Mouse (Mus musculus) cerebellum, adult 11 months (tissue): ENCODE measurements around the gene Plxnb2.

Experiments
- DNase-seq: peaks from one replicate; pipeline ENCODE4 v3.0.0; 2022

Gene Plxnb2

DNA sequence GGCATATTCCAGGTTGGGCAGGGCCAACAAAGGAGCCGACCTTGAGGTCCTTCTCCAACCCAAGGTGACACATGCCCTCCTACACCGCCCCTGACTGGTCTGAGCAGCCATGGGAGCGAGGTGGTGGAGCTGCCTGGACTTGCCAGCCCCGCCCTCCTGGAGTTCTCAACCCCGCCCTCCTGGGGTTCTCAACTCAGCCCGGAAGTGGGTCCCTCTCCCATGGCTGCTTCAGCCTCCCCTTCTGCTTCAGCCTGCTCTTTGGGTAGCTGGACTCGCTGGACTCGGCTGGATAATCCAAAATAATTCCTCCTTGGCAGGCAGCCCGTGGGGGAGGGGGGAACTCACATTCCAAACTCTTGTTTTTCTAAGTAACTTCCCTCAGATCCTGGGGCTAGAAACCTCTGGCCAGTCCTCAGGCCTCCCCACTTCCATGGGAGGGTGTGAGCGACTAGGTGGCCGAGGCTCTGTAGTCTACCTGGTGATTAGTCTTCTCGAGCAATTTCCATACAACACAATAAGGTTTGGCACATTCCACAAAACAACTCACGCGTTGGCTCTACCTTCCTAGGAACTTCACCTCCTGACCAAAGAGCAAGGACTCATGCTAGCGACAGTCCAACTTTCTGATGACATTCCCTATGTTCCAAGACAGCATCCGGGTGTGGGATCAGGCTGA lies 1.5 kb downstream of the Plxnb2 start:
- DNase-seq = peak; percentile 73

- DNase-seq = peak; percentile 87
These were observed 2.2 kb downstream of the Plxnb2 start for GRCm38 (mm10) chr15:89178260-89178860.

- no peak for DNase-seq
These were observed 2.9 kb downstream of the Plxnb2 start for GRCm38 (mm10) chr15:89177576-89178259.

DNA sequence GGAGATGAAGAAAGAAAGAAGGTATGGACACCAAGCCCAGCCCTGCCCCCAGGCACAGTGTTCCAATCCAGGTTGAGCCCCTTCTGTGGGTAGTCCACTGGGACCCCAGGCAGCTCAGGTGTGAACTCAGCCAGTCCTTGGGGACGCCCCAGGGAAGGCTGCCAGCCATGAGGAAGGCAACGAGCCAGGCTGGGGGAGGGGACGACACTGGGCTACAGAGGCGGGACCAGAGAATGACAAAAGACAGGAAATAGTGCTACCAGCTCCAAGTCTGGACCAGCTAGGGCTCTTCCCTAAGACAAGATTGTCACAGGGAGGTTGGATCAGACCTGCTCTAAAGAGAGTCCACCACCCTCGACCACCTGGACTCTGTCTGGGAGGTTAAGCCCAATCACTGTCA lies 3.5 kb downstream of the Plxnb2 start:
- DNase-seq = peak; percentile 81

GRCm38 (mm10) chr15:89175411-89176155 lies 5.0 kb downstream of the Plxnb2 start:
- DNase-seq = no peak

- peak; percentile 55 for DNase-seq
These were observed 5.7 kb downstream of the Plxnb2 start for GRCm38 (mm10) chr15:89174889-89175339.

GRCm38 (mm10) chr15:89173906-89174214 lies 6.7 kb downstream of the Plxnb2 start:
- peak; percentile 76 for DNase-seq

DNA sequence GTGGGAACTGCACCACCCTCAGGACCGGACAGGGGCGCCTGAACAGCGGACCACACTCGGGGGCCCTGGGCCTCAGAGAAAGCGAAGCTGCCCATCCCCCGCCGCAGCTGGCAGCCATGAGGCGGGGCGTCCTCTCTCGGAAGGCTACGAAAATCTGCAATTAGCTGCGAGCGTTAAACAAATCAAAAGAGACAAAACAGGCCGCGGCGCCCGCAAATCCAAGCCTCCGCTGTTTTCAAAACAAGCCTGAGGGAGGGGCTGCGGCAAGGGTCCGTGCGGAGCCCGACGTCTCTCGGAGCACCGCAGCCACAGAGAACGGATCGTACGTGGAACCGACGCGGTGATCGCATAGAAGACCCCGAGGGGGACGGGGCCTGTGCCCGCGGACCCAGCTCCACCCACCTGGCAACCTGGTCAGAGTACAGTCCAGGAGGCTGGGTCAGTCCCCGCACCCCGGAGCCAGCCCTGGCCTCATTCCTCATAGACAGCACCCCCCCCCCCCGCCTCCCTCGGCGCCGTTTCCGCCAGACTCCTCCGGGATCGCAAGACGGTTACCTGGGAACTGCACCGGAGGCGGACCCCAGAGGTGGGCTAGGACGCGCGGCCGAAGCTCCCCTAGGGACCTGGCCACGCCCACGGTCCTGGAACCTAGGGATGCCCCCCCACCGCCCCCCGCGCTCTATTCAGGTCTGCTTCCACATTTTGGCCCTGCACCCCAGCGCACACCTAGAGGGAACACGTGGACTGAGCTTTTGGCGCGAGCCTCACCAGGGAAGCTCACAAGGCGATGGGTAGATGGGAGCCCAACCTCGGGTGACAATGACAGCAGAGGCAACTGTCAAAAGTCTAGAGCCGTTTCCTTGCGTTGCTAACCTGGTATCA lies 7.3 kb downstream of the Plxnb2 start:
- DNase-seq = peak; percentile 64

DNA sequence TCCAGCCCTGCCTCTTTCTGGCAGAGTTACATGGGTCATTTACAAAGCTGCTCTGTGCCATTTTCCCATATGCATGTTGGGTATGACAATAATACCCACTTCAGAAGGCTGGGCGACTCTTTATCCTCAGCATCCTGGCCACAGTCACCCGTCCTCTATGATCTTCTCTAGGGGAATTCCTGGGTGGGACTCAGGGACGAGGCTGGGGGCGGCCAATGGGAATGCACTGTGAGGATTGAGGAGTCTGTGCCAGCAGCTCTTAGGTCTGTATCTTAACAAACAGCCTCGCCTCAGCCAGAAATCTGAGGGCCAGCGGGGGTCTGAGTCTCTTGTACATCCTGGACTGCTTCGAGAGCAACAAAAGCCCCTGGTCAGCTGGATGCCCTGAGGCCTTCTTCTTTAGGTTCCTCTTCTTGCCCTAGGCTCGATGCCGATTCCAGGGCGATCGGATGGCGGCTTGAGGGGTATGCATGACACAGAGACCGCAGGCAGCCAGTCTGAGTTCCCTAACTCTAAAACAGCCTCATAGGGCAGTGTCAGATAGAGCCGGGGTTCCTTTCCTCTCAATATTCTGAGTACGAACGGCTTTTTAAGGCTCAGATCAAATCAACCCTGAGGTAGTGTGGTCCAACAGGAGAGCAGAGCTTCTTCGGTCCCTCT lies 8.2 kb downstream of the Plxnb2 start:
- no peak for DNase-seq

GRCm38 (mm10) chr15:89171526-89172051 lies 9.0 kb downstream of the Plxnb2 start:
- DNase-seq = no peak

DNA sequence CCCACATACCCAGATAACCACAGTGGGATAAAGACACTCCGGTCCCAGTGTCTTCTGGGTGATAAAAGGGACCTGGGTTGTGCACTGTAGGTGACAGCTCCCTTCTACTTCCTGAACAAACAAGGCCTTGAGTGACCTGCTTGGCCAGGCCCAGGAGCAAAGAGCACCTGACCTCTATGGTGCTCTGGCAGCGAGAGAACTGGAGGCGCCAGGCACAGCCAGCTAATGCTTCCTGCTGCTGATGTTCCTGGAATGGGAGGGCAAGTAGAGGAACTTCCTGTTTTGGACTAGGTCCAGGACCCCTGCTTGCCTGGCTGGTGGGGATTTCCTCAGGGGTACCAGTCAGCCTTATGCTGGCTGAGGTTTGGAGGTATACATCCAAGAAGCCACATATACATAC lies 10.5 kb downstream of the Plxnb2 start:
- DNase-seq = peak; percentile 51

DNA sequence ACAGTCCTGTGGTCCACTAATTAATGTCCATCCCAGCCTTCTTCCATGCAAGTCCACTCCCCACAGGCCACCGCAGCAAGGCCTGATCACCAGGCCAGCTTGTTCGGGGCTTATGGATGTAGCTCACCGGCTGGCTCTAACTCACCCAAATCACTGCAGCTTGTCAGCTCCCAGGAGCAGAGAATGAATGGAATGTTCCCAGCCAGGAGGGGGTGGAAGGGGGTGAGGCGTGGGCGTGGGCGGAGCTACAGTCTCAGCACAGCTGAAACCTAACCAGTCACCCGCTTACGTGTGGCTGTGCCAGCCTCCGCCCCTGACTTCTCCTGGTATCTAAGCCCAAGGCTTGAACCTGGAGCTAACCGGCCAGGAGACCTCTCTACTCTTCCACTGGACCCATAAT lies 11.2 kb downstream of the Plxnb2 start:
- DNase-seq = peak; percentile 80

DNA sequence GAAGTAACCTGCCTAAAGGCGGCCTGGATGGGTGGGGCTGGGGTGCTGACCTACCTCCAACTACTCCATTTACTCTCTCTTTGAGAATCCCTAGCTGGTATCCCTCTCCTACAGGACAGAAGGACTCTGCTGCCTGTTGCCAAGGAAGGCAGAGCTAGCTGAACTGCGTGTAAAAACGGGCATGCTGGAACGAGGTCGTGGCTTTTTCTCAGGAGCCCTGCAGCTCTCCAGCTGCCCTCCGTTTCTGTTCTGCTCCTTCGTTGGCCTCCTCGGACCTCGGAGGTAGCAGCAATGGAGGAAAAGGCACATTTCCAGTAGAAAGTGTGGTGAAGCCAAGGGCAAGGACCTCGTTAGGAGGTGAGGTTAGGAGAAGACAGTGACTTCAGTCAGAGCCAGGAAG lies 11.7 kb downstream of the Plxnb2 start:
- DNase-seq = no peak

- DNase-seq = no peak
These were observed 15.1 kb downstream of the Plxnb2 start for GRCm38 (mm10) chr15:89165478-89165877.

- no peak for DNase-seq
These were observed 19.2 kb downstream of the Plxnb2 start for GRCm38 (mm10) chr15:89161397-89161796.

DNA sequence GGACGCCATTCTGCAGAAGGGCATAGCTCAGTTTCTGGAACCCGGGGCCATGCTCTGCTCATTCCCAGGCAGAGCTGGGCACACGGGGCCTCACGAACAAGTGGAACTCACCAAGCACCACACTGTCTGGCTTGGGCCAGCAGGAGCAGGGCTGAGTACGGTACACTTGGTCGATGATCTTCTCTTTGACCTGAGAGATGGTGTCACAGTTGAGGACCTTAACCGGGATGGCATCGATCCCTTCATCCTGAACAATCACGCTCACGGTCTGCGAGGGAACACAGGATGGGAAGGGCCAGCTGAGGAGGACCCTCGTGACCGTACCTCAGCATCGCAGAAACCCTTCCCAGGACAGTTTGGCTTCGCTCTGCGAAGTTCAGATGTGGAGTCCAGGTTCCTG lies 22.1 kb downstream of the Plxnb2 start:
- DNase-seq = no peak

DNA sequence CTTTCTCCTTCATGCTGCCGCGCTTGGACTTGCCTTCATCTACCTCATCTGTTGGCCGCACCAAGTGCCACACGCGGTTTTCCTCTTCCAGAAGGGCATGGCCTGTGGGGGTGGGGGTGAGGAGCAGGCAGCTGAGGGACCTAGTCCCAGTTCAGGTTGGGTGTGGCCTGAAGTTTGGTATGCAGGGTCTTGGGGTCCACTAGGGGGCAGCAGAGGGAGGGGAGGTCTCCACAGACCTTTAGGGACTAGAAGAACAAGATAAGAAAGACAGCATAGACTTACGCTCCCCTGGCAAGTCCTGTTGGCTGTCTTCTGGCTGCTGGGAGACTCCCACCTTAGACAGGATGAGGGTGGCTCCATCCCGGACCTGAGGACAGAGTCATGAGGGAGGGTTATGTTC lies 22.6 kb downstream of the Plxnb2 start:
- DNase-seq = peak; percentile 68

GRCm38 (mm10) chr15:89152312-89152711 lies 28.3 kb downstream of the Plxnb2 start:
- no peak for DNase-seq

GRCm38 (mm10) chr15:89150041-89150390 lies 30.6 kb downstream of the Plxnb2 start:
- no peak for DNase-seq

DNA sequence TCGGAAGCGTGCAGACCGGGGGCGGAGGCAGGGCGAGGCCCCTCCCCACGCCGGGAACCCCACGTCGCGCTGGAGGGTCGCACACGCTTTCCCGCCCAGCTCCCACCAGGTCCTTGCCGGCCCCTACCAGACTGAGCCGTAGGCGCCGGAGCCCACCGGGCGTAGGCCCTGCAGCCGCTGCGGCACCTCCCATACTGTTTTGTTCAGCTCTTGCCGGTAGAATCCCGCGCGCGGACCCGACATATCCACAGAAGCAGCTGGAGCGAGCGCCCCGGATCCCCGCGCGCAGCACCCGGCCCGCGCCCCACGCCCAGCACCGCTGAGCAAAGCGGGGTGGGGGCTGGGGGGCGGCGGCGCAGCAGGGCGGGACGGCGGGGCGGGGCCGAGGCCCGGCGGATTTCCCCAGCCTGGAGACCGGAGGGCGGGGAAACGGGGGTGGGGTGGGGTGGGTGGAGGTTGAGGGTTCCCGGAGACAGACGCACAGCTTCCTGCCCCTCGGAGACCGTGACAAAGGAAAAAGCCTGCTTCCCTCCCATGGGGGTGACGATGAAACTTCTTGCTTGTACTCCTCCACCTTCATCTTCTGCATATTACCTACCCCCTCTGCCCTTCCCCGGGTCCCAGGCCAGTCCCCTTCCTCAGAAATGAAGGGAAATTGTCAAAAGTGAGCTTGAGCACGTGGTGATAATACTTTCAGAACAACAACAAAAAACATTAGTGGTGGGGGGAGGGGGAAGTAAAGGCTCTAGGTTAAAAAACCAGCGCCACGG lies 31.1 kb downstream of the Plxnb2 start, which contains the start of gene Mapk11:
Gene Mapk11, minus strand, starts transcription at position 358 of the 770 bp plus-strand sequence.
- no peak for DNase-seq
